Mouse (Mus musculus): ENCODE results near the gene Atp6v0b. TPM values are rescaled to one million over a fixed set of nuclear protein-coding genes. Genes with fewer than 3 reads are reported as not detected.

The Atp6v0b gene
- total and polyA plus RNA-seq, 2 experiments from 2014 or later: 625 to 667 TPM

DNA sequence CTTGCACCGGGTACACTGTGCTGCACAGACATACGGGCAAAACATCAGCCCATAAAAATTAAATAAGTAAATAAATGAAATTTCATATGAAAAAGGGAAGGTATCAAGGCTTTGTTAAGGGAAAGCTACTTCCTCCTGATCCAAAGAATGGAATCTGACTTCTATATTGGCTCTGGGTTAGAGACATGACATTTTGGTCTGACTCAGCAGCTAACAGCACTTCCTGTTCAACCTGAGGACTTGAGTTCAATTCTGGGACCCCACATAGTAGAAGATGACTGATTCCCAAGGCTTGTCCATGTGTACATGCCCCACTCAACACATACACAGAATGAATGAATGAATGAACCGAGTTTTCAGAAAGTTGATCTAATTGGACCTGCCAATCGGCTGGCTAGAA, 30.7 kb upstream of the Atp6v0b start:
- Histone ChIP-seq H3K4me3 (ENCODE audit: low read depth, low read length) (no peak overlapping the region), H3K4me2 (ENCODE audit: low read depth, low read length, poor library complexity, severe bottlenecking) (no peak overlapping the region), H3K36me3 (ENCODE audit: insufficient read depth, low read length) (no peaks in the 10 kb centered on the region), H3K27ac (ENCODE audit: low read depth, low read length) (no peak overlapping the region), H3K9ac (replicated peaks; ENCODE audit: low read length, poor library complexity, severe bottlenecking) (no peak overlapping the region), H3K4me1 (ENCODE audit: insufficient read depth, low read length) (peaks cover 8% of the 10 kb centered on the region; the same call in 1 of the 2 replicates), H3K27me3 (ENCODE audit: insufficient read depth, low read length) (no peaks in the 10 kb centered on the region), H3K9me3 (ENCODE audit: low read length) (no peaks in the 10 kb centered on the region)
- ATAC-seq (ENCODE audit: low FRiP score) (no peak), DNase-seq (ENCODE audit: low spot score) (no peak)
- no peak for TF ChIP-seq CTCF (IDR thresholded peaks at IDR 0.05)
- WGBS: 95% methylated on average over 4 of the region's 4 CpGs

DNA sequence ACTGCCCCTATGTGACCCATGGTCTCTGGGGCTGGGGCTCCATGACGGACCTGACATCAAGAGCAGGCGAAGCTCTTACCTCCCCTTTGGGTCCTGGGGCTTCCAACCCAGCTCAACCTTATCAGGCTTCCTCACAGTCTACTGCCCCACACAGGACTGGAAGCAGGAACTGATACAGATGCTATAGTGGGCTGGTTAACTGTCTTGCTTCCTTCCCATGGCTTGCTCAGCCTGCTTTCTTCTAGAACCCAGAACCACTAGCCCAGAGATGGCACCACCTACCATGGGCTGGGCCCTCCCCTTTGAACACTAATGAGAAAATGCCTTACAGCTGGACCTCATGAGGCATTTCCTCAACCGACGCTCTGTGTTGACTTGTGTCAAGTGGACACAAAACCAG, 30.3 kb upstream of the Atp6v0b start:
- no peaks in the 10 kb centered on the region for H3K27me3 ChIP-seq (ENCODE audit: insufficient read depth, low read length)
- no peak for ATAC-seq (ENCODE audit: low FRiP score)
- H3K4me1 ChIP-seq (ENCODE audit: insufficient read depth, low read length): peaks cover 10% of the 10 kb centered on the region; the same call in 1 of the 2 replicates
- H3K36me3 ChIP-seq (ENCODE audit: insufficient read depth, low read length): no peaks in the 10 kb centered on the region
- no peak overlapping the region for H3K4me3 ChIP-seq (ENCODE audit: low read depth, low read length)
- no peak overlapping the region for H3K9ac ChIP-seq (replicated peaks; ENCODE audit: low read length, poor library complexity, severe bottlenecking)
- H3K4me2 ChIP-seq (ENCODE audit: low read depth, low read length, poor library complexity, severe bottlenecking): no peak overlapping the region
- TF ChIP-seq CTCF (IDR thresholded peaks at IDR 0.05): no peak
- H3K27ac ChIP-seq (ENCODE audit: low read depth, low read length): no peak overlapping the region
- no peak for DNase-seq (ENCODE audit: low spot score)
- H3K9me3 ChIP-seq (ENCODE audit: low read length): no peaks in the 10 kb centered on the region
- 98% methylated on average over 4 of the region's 4 CpGs for WGBS

DNA sequence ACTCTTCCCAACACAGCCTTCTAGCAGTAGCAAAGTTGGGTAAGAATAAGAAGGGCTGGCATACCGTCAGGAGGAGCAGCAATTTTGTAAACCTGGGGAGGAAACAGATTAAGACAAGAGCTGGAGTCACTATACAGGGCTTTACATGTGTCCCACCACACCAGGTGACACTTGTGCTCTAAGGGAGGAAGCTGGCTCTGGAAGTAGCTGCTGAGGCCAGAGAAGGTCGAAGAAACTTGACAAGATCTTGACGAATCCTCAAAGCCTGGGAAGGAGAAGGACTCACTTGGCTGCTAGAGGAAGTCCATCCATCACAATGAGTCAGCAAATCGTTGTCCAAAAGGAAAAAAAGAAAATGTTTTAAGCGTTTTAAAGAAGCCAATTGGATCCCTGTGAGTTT, 29.3 kb upstream of the Atp6v0b start:
- TF ChIP-seq CTCF (IDR thresholded peaks at IDR 0.05): no peak
- WGBS: 94% methylated on average over 5 of the region's 5 CpGs
- Histone ChIP-seq H3K27me3 (ENCODE audit: insufficient read depth, low read length) (no peaks in the 10 kb centered on the region), H3K4me1 (ENCODE audit: insufficient read depth, low read length) (peaks cover 10% of the 10 kb centered on the region; the same call in 1 of the 2 replicates), H3K4me3 (ENCODE audit: low read depth, low read length) (peak overlapping the region; percentile 68; the same call in 1 of the 2 replicates), H3K4me2 (ENCODE audit: low read depth, low read length, poor library complexity, severe bottlenecking) (no peak overlapping the region), H3K9ac (replicated peaks; ENCODE audit: low read length, poor library complexity, severe bottlenecking) (no peak overlapping the region), H3K9me3 (ENCODE audit: low read length) (no peaks in the 10 kb centered on the region), H3K27ac (ENCODE audit: low read depth, low read length) (no peak overlapping the region), H3K36me3 (ENCODE audit: insufficient read depth, low read length) (no peaks in the 10 kb centered on the region; the same call in 1 of the 2 replicates)
- ATAC-seq (ENCODE audit: low FRiP score) (no peak), DNase-seq (ENCODE audit: low spot score) (no peak)

DNA sequence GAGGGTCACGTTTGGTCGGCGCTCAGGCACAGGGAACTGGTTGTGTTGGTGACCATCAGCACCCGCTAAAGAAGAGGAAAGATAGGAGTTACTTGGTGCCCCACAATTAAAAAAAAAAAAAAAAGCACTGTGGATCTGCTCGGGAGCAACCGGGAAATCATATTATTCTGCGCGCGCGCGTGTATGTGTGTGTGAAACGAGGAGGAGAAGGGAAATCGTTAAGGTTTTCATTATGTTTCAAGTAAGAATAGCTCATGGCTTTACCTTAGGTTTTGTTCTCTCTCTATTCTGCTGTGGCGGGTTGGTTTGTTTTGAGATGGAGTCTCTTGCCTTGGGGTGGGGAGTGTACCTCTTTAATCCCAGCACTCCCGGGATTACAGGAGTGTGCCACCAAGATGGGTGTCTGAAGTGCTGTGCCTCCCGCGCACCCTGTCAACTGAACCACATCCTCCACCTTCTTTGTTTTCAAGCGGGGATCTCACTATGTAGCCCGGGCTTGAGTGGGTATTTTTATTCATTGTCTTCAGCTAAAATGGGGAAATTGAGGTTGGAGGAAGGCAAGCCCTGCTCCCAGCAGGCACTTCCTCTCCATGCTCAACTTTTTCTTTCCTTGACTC, 28.5 kb upstream of the Atp6v0b start:
- H3K4me3 ChIP-seq (ENCODE audit: low read depth, low read length): peak overlapping the region; percentile 68
- peak overlapping the region; percentile 75 for H3K9ac ChIP-seq (replicated peaks; ENCODE audit: low read length, poor library complexity, severe bottlenecking)
- peaks cover 10% of the 10 kb centered on the region; the same call in 1 of the 2 replicates for H3K4me1 ChIP-seq (ENCODE audit: insufficient read depth, low read length)
- no peaks in the 10 kb centered on the region; the same call in 1 of the 2 replicates for H3K36me3 ChIP-seq (ENCODE audit: insufficient read depth, low read length)
- ATAC-seq (ENCODE audit: low FRiP score) (no peak), DNase-seq (ENCODE audit: low spot score) (no peak)
- no peak for TF ChIP-seq CTCF (IDR thresholded peaks at IDR 0.05)
- WGBS: 2% methylated on average over 19 of the region's 19 CpGs
- H3K9me3 ChIP-seq (ENCODE audit: low read length): no peaks in the 10 kb centered on the region
- peak overlapping the region; percentile 63 for H3K27ac ChIP-seq (ENCODE audit: low read depth, low read length)
- H3K27me3 ChIP-seq (ENCODE audit: insufficient read depth, low read length): no peaks in the 10 kb centered on the region
- H3K4me2 ChIP-seq (ENCODE audit: low read depth, low read length, poor library complexity, severe bottlenecking): peak overlapping the region; percentile 84

DNA sequence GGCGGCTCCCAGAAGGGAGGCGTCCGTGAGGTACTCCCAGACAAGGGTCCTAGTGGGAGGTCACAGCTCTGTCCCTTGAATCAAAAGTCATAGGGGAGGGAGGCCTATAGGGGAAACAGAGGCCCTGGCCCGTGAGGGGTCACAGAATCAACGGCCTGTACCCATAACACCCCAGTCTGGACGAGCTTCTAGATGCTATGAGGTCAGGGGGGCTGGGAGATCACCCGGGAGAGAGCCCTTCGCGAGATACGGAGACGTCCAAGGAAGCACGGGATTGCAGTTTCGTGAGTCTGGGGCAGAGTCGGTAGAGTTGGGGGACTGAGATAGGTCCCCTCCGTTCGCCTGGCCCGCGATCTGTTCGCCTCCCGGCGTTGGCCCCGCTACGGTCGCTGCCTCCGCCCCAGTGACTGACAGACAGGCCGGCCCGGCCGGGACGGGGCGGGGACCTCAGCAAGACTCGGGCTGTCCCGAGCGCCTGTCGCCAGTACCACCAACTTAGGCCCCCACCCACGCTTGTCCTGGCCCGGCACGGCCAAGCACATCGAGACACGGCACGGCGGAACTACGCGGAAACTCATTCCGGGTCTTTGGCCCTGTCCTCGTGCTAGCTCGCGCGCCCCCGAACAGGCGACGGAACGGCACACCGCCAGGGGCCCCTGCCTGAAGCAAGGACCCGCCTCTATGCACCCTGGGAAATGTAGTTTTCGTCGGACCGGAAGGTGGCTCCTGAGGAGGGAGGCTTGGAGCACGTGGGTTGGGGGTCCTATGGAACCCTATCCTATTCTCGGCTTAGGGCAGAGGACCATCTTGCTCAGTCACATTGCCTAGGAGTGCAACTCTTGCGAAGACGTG, 27.7 kb upstream of the Atp6v0b start, which contains the start of gene Ipo13:
Gene Ipo13 (minus strand): TSS at position 409 of the 852 bp plus-strand sequence.
- WGBS: under 1% methylated on average over 56 of the region's 61 CpGs
- no peaks in the 10 kb centered on the region for H3K27me3 ChIP-seq (ENCODE audit: insufficient read depth, low read length)
- H3K4me3 ChIP-seq (ENCODE audit: low read depth, low read length): peak within 1 kb of the TSS; percentile 68
- DNase-seq (ENCODE audit: low spot score) (peak; percentile 96), ATAC-seq (ENCODE audit: low FRiP score) (peak; percentile 95)
- peak; percentile 61 for TF ChIP-seq CTCF (IDR thresholded peaks at IDR 0.05)
- H3K27ac ChIP-seq (ENCODE audit: low read depth, low read length): peak within 1 kb of the TSS; percentile 89
- peak within 1 kb of the TSS; percentile 84 for H3K4me2 ChIP-seq (ENCODE audit: low read depth, low read length, poor library complexity, severe bottlenecking)
- peaks cover 10% of the 10 kb centered on the region; the same call in 1 of the 2 replicates for H3K4me1 ChIP-seq (ENCODE audit: insufficient read depth, low read length)
- H3K9ac ChIP-seq (replicated peaks; ENCODE audit: low read length, poor library complexity, severe bottlenecking): peak within 1 kb of the TSS; percentile 75
- no peaks in the 10 kb centered on the region for H3K9me3 ChIP-seq (ENCODE audit: low read length)
- no peaks in the 10 kb centered on the region; the same call in 1 of the 2 replicates for H3K36me3 ChIP-seq (ENCODE audit: insufficient read depth, low read length)

Data from midbrain, postnatal 0 days (tissue).